Mouse (Mus musculus): Measurements from ENCODE around the gene Rsph6a.

Rsph6a gene

DNA sequence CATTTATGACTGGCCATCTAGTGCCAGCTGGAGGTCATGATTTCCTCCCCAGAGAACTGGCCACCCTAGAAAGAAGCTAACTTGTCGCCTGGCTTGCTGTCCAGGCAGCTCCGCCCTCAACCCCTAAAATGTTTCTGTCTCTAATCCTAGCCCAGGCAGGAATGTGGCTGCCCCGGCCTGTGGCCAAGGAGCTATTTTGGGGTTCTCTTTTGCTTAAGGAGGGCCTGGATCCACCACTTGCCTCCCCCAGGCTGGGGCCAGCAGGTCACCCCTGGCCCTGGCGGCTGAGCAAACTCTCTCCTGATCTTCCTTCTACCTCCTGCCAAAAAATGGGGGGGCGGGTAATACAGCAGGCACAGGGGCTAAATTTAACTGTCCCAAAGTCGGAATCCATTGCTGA is 28.6 kb downstream of the Rsph6a start:
- peak in 1 of 2 experiments; percentile 51 for DNase-seq

GRCm38 (mm10) chr7:19083701-19084100 is 29.2 kb downstream of the Rsph6a start, which contains the start of gene Dmpk:
Gene Dmpk, plus strand, starts transcription at chr7:19083849.
- DNase-seq: peak; percentile 51 to 59

DNA sequence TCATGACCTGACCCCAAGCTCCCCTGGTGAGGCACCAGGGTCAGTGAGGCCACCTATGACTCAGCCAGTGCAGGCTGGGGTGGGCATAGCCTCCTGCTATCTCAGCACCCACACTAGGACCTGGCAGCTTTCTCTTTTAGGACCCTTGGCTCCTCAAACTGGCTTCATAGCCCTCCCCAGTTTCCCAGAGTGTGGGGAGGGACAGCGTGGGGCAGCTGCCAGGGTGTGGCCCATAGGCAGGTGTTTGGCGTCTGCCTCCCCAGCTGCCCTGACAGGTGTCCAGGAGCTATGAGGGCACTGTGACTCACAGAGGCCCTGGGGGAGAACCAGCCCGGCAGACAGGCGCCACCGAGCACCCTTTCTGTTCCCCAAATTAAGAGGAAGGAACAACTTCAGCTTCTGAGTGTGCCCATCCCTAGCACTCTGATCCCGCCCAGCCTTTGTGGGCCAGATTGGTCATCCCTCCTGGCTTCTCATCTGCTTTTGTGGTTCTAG is 29.8 kb downstream of the Rsph6a start:
- no peak for DNase-seq

DNA sequence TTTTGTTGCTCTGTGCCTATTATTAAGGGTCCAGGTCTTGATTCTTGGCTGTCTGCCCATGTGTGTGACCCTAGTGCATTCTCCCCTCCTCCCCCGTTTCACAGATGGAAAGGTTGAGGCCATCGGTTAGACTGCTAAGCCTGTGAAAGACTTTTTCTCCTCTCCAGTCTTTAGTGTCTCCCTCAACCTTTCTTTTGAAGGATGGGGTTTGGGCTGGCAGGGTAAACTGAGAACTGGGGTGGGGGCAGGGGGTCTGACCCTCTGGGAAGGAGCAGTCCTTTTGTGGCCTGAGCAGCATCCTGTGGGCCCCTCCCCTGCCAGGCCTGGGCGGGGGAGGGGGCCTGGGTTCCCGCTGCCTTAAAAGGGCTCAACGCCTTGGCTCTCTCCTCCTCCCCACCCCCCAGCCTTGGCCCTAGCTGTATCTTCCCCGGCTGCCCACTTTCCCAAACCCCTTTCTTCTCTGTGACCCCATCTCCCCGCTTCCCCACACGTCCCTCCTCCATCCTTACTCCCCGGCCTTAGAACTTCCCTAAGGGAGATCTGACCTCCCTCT is 30.5 kb downstream of the Rsph6a start:
- no peak for DNase-seq

DNA sequence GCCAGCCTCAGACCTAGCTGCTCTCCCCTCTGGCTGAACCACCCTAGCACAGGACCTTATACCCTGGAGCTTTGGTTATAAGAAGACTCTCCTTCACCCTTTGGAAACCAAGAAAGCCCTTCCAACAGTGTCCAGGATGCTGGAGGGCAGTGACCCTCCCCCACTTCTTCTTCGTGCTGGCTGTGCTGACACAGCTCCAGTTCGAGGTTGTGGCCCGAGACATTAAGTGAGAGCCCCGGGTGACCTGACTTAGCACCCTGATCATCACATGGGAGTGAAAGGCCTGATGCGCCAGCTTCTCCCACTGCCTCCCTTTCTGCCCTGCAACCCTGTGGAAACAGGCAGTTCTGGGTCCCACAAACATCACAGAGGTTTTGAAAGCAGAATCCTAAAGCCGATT is 31.0 kb downstream of the Rsph6a start:
- DNase-seq: peak in 1 of 2 experiments; percentile 35

DNA sequence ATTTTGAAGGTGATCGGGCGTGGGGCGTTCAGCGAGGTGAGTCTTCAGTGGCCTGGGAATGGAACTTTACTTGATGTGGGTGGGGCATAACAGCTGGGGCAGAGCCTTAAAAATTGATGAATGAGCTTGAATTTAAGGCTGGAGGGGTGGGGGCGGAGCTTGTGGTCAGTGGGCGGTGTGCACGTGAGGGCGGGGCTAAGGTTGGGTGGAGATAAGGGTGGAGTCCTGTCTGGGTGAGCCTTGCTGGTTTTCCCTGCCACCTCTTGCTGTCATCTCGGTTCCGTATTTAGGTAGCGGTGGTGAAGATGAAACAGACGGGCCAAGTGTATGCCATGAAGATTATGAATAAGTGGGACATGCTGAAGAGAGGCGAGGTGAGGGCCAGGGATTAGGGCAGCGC is 31.6 kb downstream of the Rsph6a start:
- peak; percentile 81 to 85 for DNase-seq

GRCm38 (mm10) chr7:19086760-19087159 is 32.3 kb downstream of the Rsph6a start:
- DNase-seq: no peak

- peak; percentile 81 to 87 for DNase-seq
Measured at GRCm38 (mm10) chr7:19088813-19089212, 34.3 kb downstream of the Rsph6a start.

- peak in 1 of 2 experiments; percentile 15 for DNase-seq
Measured at GRCm38 (mm10) chr7:19091913-19092312, 37.4 kb downstream of the Rsph6a start.

DNA sequence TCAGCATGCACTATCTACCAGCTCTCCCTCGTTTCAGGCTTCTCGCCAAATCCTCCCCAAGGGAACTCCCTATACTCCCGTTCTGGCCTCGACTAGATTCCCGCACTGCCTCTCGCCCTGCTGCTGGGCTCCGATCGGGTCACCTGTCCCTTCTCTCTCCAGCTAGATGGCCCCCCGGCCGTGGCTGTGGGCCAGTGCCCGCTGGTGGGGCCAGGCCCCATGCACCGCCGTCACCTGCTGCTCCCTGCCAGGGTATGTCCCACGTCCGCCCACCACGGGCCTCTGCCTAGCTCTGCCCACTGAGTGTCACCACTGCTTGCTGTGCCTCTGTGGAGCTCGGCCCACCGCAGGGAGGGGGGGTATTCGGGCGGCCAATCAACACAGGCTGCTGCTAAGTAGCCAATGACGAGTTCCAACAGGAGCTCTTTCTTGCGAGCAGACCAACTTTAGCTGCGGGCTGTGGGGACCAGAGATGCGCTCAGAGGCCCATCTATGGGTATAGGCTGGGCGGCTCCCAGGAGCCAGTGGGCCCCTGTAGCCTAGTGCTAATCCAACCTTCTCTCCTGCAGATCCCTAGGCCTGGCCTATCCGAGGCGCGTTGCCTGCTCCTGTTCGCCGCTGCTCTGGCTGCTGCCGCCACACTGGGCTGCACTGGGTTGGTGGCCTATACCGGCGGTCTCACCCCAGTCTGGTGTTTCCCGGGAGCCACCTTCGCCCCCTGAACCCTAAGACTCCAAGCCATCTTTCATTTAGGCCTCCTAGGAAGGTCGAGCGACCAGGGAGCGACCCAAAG is 38.1 kb downstream of the Rsph6a start:
- DNase-seq: peak; percentile 76 to 87

DNA sequence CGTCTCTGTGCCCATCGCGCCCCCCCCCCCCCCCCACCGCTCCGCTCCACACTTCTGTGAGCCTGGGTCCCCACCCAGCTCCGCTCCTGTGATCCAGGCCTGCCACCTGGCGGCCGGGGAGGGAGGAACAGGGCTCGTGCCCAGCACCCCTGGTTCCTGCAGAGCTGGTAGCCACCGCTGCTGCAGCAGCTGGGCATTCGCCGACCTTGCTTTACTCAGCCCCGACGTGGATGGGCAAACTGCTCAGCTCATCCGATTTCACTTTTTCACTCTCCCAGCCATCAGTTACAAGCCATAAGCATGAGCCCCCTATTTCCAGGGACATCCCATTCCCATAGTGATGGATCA is 38.7 kb downstream of the Rsph6a start:
- peak; percentile 92 to 95 for DNase-seq

GRCm38 (mm10) chr7:19093537-19094385 is 39.3 kb downstream of the Rsph6a start:
- DNase-seq: peak; percentile 98 to 99

GRCm38 (mm10) chr7:19094471-19094825 is 40.0 kb downstream of the Rsph6a start, which contains the start of gene Six5:
Gene Six5, plus strand, starts transcription at chr7:19094594.
- peak; percentile 70 to 83 for DNase-seq

- DNase-seq: peak; percentile 70 to 83
Measured at GRCm38 (mm10) chr7:19094826-19095750, 40.6 kb downstream of the Rsph6a start.

DNA sequence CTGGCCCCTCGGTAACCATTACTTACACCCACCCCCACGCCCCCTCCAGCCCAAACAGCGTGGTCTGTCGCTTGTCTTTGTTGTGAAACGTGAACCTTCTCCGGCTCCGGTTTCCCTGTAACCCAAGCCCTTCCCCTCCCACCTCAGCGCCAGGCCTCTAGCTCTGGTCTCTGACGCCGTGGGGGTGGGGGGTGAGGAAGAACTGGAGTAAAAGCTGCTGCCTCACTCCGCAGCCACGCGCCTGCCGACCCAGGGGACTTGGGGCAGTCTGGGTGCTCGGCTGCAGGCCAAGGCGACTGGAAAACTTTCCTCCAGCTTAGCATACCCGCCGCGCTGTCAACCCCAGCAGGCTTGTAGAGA is 41.2 kb downstream of the Rsph6a start:
- peak; percentile 87 to 92 for DNase-seq

- DNase-seq: no peak
Measured at GRCm38 (mm10) chr7:19096421-19096976, 42.0 kb downstream of the Rsph6a start.

DNA sequence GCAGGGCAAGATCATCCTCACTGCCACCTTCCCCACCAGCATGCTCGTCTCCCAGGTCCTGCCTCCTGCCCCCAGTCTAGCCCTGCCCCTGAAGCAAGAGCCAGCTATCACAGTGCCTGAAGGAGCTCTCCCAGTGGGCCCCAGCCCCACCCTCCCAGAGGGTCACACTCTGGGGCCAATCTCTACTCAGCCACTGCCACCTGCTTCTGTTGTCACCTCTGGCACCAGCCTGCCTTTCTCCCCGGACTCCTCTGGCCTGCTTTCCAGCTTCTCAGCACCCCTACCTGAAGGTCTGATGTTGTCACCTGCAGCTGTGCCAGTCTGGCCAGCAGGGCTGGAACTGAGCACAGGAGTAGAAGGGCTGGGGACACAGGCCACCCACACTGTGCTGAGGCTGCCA is 42.7 kb downstream of the Rsph6a start:
- DNase-seq: no peak

- no peak for DNase-seq
Measured at GRCm38 (mm10) chr7:19097863-19098262, 43.4 kb downstream of the Rsph6a start.

DNA sequence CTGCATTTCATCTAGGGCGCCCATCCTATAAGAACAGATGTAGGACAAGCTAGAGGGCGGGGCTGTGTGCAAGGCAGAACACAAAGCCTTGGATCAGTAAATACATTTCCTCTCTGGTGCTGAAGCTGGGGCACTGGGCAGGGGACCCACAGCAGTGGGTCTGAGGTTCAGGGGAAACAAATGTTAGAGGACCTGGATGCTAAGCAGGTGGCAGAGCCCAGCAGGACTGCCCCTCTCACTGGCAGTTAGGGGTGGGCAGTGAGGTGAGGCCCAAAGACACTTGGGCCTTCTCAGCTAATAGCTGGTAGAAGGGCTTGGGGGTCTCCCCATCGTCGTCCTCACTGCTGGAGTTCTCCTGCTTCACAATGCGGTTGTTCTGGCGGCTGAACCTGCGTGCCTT is 44.3 kb downstream of the Rsph6a start:
- DNase-seq: no peak

DNA sequence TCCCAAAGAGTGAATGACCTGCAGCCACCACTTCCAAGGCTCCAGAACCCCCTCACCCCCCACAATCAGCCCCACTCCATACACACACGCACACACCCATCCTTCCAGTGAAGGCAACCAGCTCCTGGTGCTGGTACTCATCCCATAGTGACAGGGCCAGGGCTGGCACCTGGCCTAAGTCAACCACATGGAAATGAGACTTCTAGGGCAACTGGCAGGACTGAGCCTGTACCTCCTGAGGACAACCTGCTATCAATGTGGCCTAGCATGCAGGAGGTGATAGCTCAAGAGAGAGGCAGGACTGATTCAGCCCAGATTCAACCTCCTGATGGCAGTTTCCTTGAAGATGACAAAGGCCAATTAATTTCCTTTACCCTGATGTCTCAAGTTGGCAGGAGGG is 45.8 kb downstream of the Rsph6a start:
- DNase-seq: no peak

GRCm38 (mm10) chr7:19103741-19104140 is 49.3 kb downstream of the Rsph6a start:
- DNase-seq: no peak

GRCm38 (mm10) chr7:19104486-19104885 is 50.0 kb downstream of the Rsph6a start:
- DNase-seq: no peak

All from kidney, postnatal 4 days (tissue).